Mouse (Mus musculus) cerebellum, postnatal 14 days (tissue): ENCODE measurements around the gene Tmem161b.
A peak's percentile ranks its signal among the peaks of the same experiment; 100 is the strongest.
"Not testable (repeated sequence)": the region's sequence is repeated elsewhere in the genome, so short reads cannot be mapped to it uniquely, and the experiment has no call there.

Experiments
- DNase-seq, 2 experiments: peaks; one replicate each; pipeline ENCODE4 v3.0.0; 2021; ENCODE audit warnings: mixed read lengths in 2 of 2

The Tmem161b gene

GRCm38 (mm10) chr13:84221820-84222681 lies at the start of gene Tmem161b:
Gene Tmem161b, plus strand, starts transcription at chr13:84222296.
- DNase-seq = peak; percentile 91 to 93

GRCm38 (mm10) chr13:84185835-84186234 lies 36.3 kb upstream of the Tmem161b start:
- DNase-seq = not testable (repeated sequence)

- no peak for DNase-seq
Measured at GRCm38 (mm10) chr13:84192723-84193122, 29.4 kb upstream of the Tmem161b start.

- no peak for DNase-seq
Measured at GRCm38 (mm10) chr13:84222682-84222992, 541 bp downstream of the Tmem161b start.

GRCm38 (mm10) chr13:84223018-84223417 lies 922 bp downstream of the Tmem161b start:
- DNase-seq = no peak

GRCm38 (mm10) chr13:84234019-84234418 lies 11.9 kb downstream of the Tmem161b start:
- DNase-seq = no peak

- DNase-seq = no peak
Measured at GRCm38 (mm10) chr13:84236768-84237167, 14.7 kb downstream of the Tmem161b start.

GRCm38 (mm10) chr13:84238184-84238583 lies 16.1 kb downstream of the Tmem161b start:
- DNase-seq = no peak

- no peak for DNase-seq
Measured at GRCm38 (mm10) chr13:84248065-84248464, 26.0 kb downstream of the Tmem161b start.

- DNase-seq = no peak
Measured at GRCm38 (mm10) chr13:84251295-84251694, 29.2 kb downstream of the Tmem161b start.

- DNase-seq = no peak
Measured at GRCm38 (mm10) chr13:84255047-84255446, 33.0 kb downstream of the Tmem161b start.

GRCm38 (mm10) chr13:84264418-84264817 lies 42.3 kb downstream of the Tmem161b start:
- not testable (repeated sequence) for DNase-seq

GRCm38 (mm10) chr13:84276246-84276645 lies 54.1 kb downstream of the Tmem161b start:
- DNase-seq = no peak

- DNase-seq = no peak
Measured at GRCm38 (mm10) chr13:84280352-84280751, 58.3 kb downstream of the Tmem161b start.

GRCm38 (mm10) chr13:84282966-84283365 lies 60.9 kb downstream of the Tmem161b start:
- DNase-seq = no peak

GRCm38 (mm10) chr13:84284764-84285558 lies 62.9 kb downstream of the Tmem161b start:
- DNase-seq = no peak

GRCm38 (mm10) chr13:84285559-84285945 lies 63.5 kb downstream of the Tmem161b start:
- DNase-seq = no peak

GRCm38 (mm10) chr13:84299445-84300053 lies 77.5 kb downstream of the Tmem161b start:
- no peak for DNase-seq

- DNase-seq = peak; percentile 38 to 63
Measured at GRCm38 (mm10) chr13:84343272-84343671, 121.2 kb downstream of the Tmem161b start.

- peak; percentile 55 to 69 for DNase-seq
Measured at GRCm38 (mm10) chr13:84343691-84344495, 121.8 kb downstream of the Tmem161b start.

- DNase-seq = peak; percentile 31 to 71
Measured at GRCm38 (mm10) chr13:84344711-84345110, 122.6 kb downstream of the Tmem161b start.

GRCm38 (mm10) chr13:84345114-84345513 lies 123.0 kb downstream of the Tmem161b start:
- DNase-seq = peak; percentile 54 to 70
